ENCODE assay signal across 8 mouse cellular contexts in the genomic region with DNA sequence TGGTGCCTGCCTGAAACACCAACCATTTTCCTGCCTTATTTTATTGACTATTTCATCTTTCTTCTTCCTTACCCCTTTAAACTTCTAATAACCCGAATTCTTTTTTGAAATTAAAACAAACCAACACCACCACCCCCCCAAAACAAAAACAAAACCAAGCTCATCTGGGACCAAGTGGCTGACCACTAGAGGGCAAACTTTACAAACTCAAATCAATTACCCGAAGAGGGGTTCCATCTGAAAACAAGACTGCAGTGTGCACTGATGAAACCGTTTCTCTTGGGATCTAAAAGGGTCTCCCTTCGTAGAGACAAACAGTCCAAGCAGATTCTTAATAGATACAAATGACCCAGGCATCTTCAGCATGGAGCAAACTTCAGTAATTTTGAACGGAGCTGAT. TPM values are rescaled to one million over a fixed set of nuclear protein-coding genes. Genes with fewer than 3 reads are reported as not detected.
A peak's percentile ranks its signal among the peaks of the same experiment; 100 is the strongest.
DNase-seq lines count a peak whose midpoint lies in the region; ATAC-seq and TF ChIP-seq lines count a peak whose summit lies in the region.

No protein-coding gene starts in this region.

- no peaks in the 10 kb centered on the region for H3K9me3 ChIP-seq in intestine, postnatal 0 days (ENCODE audit: control insufficient read depth)
- no peaks in the 10 kb centered on the region for H3K9me3 ChIP-seq in intestine, embryonic 15.5 days

- intact Hi-C loops in left cerebral cortex, postnatal 4 days (cut with DNase I), result loop anchor here (5.0 to 10.0 kb wide), 2 partner anchors 247 to 484 kb away; no protein-coding TSS in a partner anchor

- TF ChIP-seq POLR2A in thymus, adult 2 months (IDR thresholded peaks at IDR 0.05; ENCODE audit: control insufficient read depth, extremely low read depth, insufficient read depth, low read length, poor library complexity), result no peak

- H3K27ac ChIP-seq in intestine, postnatal 0 days (ENCODE audit: low read depth, low read length), result no peak overlapping the region
- no peak overlapping the region for H3K27ac ChIP-seq in intestine, embryonic 15.5 days
- no peak overlapping the region for H3K27ac ChIP-seq in thymus, adult 2 months (ENCODE audit: control insufficient read depth, insufficient read depth, low read length)

- no peak overlapping the region for H3K4me2 ChIP-seq in intestine, postnatal 0 days (replicated peaks; ENCODE audit: low read depth)
- H3K4me2 ChIP-seq in intestine, embryonic 15.5 days (replicated peaks), result no peak overlapping the region

- peak; percentile 71 for TF ChIP-seq CTCF in intestine, postnatal 0 days (IDR thresholded peaks at IDR 0.05; ENCODE audit: low read depth)
- no peak for TF ChIP-seq CTCF in thymus, adult 2 months (IDR thresholded peaks at IDR 0.05; ENCODE audit: borderline replicate concordance, control insufficient read depth, extremely low read depth, insufficient read depth, low read length, poor library complexity)

- H3K36me3 ChIP-seq in intestine, postnatal 0 days (ENCODE audit: control insufficient read depth, insufficient read depth), result peaks cover 5% of the 10 kb centered on the region; the same call in 1 of the 2 replicates
- no peaks in the 10 kb centered on the region for H3K36me3 ChIP-seq in intestine, embryonic 15.5 days
- H3K36me3 ChIP-seq in thymus, adult 2 months (ENCODE audit: control insufficient read depth, insufficient read depth, low read length), result no peaks in the 10 kb centered on the region

- 25% methylated on average over 5 of the region's 5 CpGs for WGBS in intestine, postnatal 0 days
- 29% methylated on average over 5 of the region's 5 CpGs for WGBS in intestine, embryonic 15.5 days
- 28% methylated on average over 5 of the region's 5 CpGs for WGBS in thymus, adult 2 months

- H3K4me3 ChIP-seq in intestine, postnatal 0 days (ENCODE audit: low read depth, low read length), result no peak overlapping the region
- no peak overlapping the region for H3K4me3 ChIP-seq in intestine, embryonic 15.5 days (replicated peaks)
- H3K4me3 ChIP-seq in thymus, adult 2 months (ENCODE audit: control insufficient read depth, insufficient read depth, low read length), result no peak overlapping the region

- DNase-seq in thymus, postnatal 14 days, result peak; percentile 9
- no peak for DNase-seq in thymus, adult 2 months
- DNase-seq in embryo, embryonic 11 days, result peak; percentile 62
- DNase-seq in ovary, postnatal 10 days (ENCODE audit: low spot score), result no peak
- DNase-seq in spleen, postnatal 36 days (ENCODE audit: low spot score in 2 of 2), result no peak
- DNase-seq in left cerebral cortex, postnatal 4 days, result no peak

- no peak overlapping the region for H3K9ac ChIP-seq in intestine, postnatal 0 days (ENCODE audit: low read depth, low read length)
- H3K9ac ChIP-seq in intestine, embryonic 15.5 days, result no peak overlapping the region

- ATAC-seq in intestine, postnatal 0 days, result no peak
- no peak for ATAC-seq in intestine, embryonic 15.5 days

- H3K27me3 ChIP-seq in intestine, postnatal 0 days (replicated peaks; ENCODE audit: control insufficient read depth, insufficient read depth, low read length), result no peaks in the 10 kb centered on the region
- no peaks in the 10 kb centered on the region for H3K27me3 ChIP-seq in intestine, embryonic 15.5 days (replicated peaks)
- H3K27me3 ChIP-seq in thymus, adult 2 months (ENCODE audit: control insufficient read depth, insufficient read depth, low read length), result no peaks in the 10 kb centered on the region

- H3K4me1 ChIP-seq in intestine, postnatal 0 days (replicated peaks; ENCODE audit: control insufficient read depth, insufficient read depth, low read length), result no peaks in the 10 kb centered on the region
- H3K4me1 ChIP-seq in intestine, embryonic 15.5 days (replicated peaks), result no peaks in the 10 kb centered on the region; the same call in 1 of the 2 replicates
- H3K4me1 ChIP-seq in thymus, adult 2 months (replicated peaks; ENCODE audit: control insufficient read depth, insufficient read depth, low read length), result 0 out of 2 replicates have a peak, but pooled peaks cover under 1% of the 10 kb centered on the region

RNA-seq across cellular contexts. Expression of a gene that starts 49.3 kb away (rescaled TPM):
- 1.4 and 1.5 TPM in 2 replicates for polyA plus RNA-seq in intestine, postnatal 0 days (2015; fragmentation: Nextera tagmentation; extraction: Ambion mirVana)
- polyA plus RNA-seq in intestine, embryonic 15.5 days (2015; fragmentation: Nextera tagmentation; extraction: Ambion mirVana), result 3.3 and 3.4 TPM in 2 replicates
- polyA plus RNA-seq in thymus, adult 2 months (2012; rRNA removed), result 13.8 and 15.4 TPM in 2 replicates
- 10 to 100 TPM; 34.3 to 34.8 TPM for total RNA-seq in left cerebral cortex, postnatal 4 days (2021)

Comparison
In these comparisons a context has a peak if more than half of its experiments do, and no peak if none do; other contexts are left out.
1. DNase-seq: peak in thymus, postnatal 14 days (single experiment) and embryo, embryonic 11 days (single experiment); none in thymus, adult 2 months (single experiment), ovary, postnatal 10 days (single experiment), spleen, postnatal 36 days (0 of 2) and left cerebral cortex, postnatal 4 days (single experiment).